Mouse (Mus musculus) heart, embryonic 11.5 days (tissue): Measurements from ENCODE around the gene Zfp653. TPM values are rescaled to one million over a fixed set of nuclear protein-coding genes. Genes with fewer than 3 reads are reported as not detected.

Source experiments
- ATAC-seq: fragments of 200-750 bp; cut with Nextera tagmentation; replicated peaks from 2 replicates; pipeline ENCODE4 v1.8.0; 2017; ENCODE audit warnings: moderate library complexity; ENCODE audit not compliant: insufficient number of reproducible peaks, low FRiP score, low TSS enrichment
- H3K27ac ChIP-seq: fragments of 300-500 bp; sonication (generic); 2 replicates; pipeline ENCODE4 v1.5.1; 2014; ENCODE audit warnings: mild to moderate bottlenecking, low read depth, low read length
- H3K27me3 ChIP-seq: fragments of 300-500 bp; sonication (generic); 2 replicates; pipeline ENCODE4 v1.6.1; 2014; ENCODE audit warnings: mild to moderate bottlenecking, low read length, mixed read lengths; ENCODE audit not compliant: control insufficient read depth, insufficient read depth
- H3K36me3 ChIP-seq: fragments of 300-500 bp; sonication (generic); 2 replicates; pipeline ENCODE4 v1.6.1; 2014; ENCODE audit warnings: mild to moderate bottlenecking, low read length, moderate library complexity, mixed read lengths; ENCODE audit not compliant: control insufficient read depth, insufficient read depth
- H3K4me1 ChIP-seq: fragments of 300-500 bp; sonication (generic); 2 replicates; pipeline ENCODE4 v1.6.1; 2014; ENCODE audit warnings: low read length; ENCODE audit not compliant: control insufficient read depth, insufficient read depth
- H3K4me2 ChIP-seq: fragments of 300-500 bp; sonication (generic); 2 replicates; pipeline ENCODE4 v1.6.1; 2014; ENCODE audit warnings: mild to moderate bottlenecking, moderate library complexity
- H3K4me3 ChIP-seq: fragments of 300-500 bp; sonication (generic); 2 replicates; pipeline ENCODE4 v1.5.1; 2014; ENCODE audit warnings: low read depth, low read length
- H3K9ac ChIP-seq: fragments of 300-500 bp; sonication (generic); 2 replicates; pipeline ENCODE4 v1.6.1; 2014; ENCODE audit warnings: mild to moderate bottlenecking, low read depth, low read length, moderate library complexity
- H3K9me3 ChIP-seq: fragments of 300-500 bp; sonication (generic); replicated peaks from 2 replicates; pipeline ENCODE4 v1.6.1; 2016; ENCODE audit warnings: low read length; ENCODE audit not compliant: control insufficient read depth
- WGBS: fragments of 180-500 bp; shearing (Covaris S2); extraction: QIAGEN DNeasy Blood & Tissue Kit; methylation state at CpG from one replicate; pipeline ENCODE4 v1.1.7; 2014; ENCODE audit not compliant: insufficient replicate concordance; 5-methylcytosine and 5-hydroxymethylcytosine counted together
- polyA plus RNA-seq: library from polyadenylated mRNA; unstranded; fragments of >200 nt; fragmentation: Nextera tagmentation; extraction: Ambion mirVana; gene quantifications from 2 replicates; pipeline ENCODE4 v1.2.1, GENCODE M21; 2014

Gene Zfp653
- polyA plus RNA-seq: 5.5 and 6.7 TPM in 2 replicates

DNA sequence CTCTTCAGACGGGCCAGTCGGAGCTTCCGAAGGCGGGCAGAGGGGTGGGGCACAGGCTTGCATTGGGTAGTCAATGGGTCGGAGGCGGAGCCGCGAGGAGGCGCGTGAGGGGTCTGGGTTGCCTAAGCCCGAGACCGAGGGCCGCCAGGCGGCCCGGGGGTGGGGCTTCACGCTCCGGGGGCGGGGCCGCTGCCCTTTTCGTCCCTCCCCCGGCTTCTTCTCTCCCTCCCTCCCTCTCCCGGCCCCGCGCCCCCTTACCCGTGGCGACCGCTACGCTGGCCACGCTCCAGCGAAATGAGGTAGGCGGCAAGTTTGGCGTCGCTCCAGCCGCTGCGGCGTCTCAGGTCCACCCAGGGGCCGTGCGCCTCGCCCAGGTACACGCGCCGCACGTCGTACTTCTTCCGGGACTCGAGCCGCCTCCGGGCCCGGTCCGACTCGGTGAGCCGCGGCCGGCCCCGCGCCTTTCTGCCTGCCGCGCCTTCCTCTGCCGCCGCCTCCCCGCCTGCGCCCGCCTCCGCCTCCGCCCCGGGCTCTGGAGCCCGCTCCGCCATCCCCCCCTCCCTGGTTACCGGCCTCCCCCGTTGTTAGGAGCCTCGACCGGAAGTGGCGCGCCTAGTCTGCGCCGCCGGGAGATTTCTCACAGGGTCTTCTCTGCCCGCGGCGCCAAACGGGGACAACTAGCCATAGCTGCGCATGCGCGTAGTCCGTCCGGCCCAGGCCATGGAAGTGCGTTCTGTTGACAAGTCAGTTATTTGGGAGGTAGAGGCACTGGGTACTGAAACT is at the start of gene Zfp653, which contains the start of gene Gm49318:
Gene Zfp653 (minus strand): TSS at position 586 of the 783 bp plus-strand sequence.
Gene Gm49318 (minus strand): TSS at position 469 of the 783 bp plus-strand sequence.
- H3K9ac ChIP-seq: peak within 1 kb of the TSS; percentile 93
- peak within 1 kb of the TSS; percentile 67 for H3K4me2 ChIP-seq
- H3K27ac ChIP-seq: peak within 1 kb of the TSS; percentile 98
- H3K4me3 ChIP-seq: peak within 1 kb of the TSS; percentile 71
- H3K27me3 ChIP-seq: no peaks in the 10 kb centered on the region
- no peaks in the 10 kb centered on the region for H3K9me3 ChIP-seq
- WGBS: under 1% methylated on average over 67 of the region's 87 CpGs
- H3K4me1 ChIP-seq: 0 out of 2 replicates have a peak, but pooled peaks cover 5% of the 10 kb centered on the region
- ATAC-seq: peak; percentile 94
- peaks cover 8% of the 10 kb centered on the region for H3K36me3 ChIP-seq

DNA sequence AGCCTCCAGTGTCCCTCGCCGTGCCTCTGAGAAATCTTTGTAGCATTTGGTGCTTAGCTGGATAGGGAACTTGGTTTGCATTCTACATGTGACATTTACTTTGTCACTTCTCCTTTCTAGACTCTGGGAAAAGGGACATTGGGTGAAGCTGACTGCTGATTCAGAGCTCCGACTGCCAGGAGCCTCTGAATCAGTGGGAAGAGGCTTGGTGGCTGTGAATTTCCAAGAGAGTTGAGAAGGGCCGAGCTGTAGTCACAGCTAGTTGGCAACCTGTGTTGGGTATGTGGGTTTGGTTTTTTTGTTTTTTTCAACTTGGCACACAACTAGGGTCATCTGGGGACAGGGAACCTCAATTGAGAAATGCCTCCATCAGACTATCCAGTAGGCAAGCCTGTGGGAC is 48.4 kb upstream of the Zfp653 start:
- H3K27me3 ChIP-seq: no peaks in the 10 kb centered on the region
- no peak overlapping the region for H3K4me2 ChIP-seq
- H3K4me1 ChIP-seq: peaks cover 10% of the 10 kb centered on the region
- H3K9me3 ChIP-seq: no peaks in the 10 kb centered on the region
- no peak overlapping the region for H3K27ac ChIP-seq
- WGBS: 88% methylated on average over 4 of the region's 4 CpGs
- ATAC-seq: no peak
- H3K4me3 ChIP-seq: no peak overlapping the region
- H3K9ac ChIP-seq: no peak overlapping the region
- no peaks in the 10 kb centered on the region for H3K36me3 ChIP-seq

DNA sequence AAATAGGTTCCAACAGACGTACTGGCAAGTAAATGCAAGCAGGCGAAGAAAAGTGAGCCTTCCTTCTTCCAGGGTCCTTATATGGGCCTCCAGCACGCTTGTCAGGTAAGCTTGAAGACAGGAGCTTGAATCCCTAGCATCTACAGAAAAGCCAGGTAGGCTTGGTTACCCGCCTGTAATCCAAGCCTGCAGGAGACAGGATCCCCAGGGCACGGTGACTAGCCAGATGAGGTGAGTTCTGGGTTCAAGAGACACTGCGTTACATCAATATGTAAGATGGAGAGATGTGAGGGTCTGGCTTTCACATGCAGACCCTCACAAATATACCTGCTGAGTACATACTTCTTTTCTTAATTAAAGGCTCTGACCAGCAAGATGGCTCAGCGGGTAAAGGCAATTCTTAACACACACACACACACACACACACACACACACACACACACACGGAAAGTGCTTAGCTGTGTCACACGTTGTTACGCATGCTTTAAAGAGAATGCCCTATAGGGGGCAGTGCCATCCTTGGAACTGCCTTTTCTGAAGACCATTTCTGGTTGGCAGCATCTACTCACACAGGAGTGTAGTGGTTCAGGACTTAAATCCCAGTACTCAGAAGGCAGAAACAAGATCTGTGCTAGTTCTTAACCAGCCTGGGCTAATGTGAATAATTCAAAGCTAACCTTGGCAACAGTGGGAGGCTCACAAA is 46.7 kb upstream of the Zfp653 start:
- ATAC-seq: no peak
- Histone ChIP-seq H3K9ac (peak overlapping the region; percentile 89), H3K27me3 (no peaks in the 10 kb centered on the region), H3K4me2 (peak overlapping the region; percentile 91), H3K27ac (no peak overlapping the region), H3K4me1 (peaks cover 10% of the 10 kb centered on the region), H3K36me3 (peaks cover 7% of the 10 kb centered on the region; the same call in 1 of the 2 replicates), H3K4me3 (peak overlapping the region; percentile 90; the same call in 1 of the 2 replicates), H3K9me3 (no peaks in the 10 kb centered on the region)
- WGBS: 37% methylated on average over 10 of the region's 10 CpGs

DNA sequence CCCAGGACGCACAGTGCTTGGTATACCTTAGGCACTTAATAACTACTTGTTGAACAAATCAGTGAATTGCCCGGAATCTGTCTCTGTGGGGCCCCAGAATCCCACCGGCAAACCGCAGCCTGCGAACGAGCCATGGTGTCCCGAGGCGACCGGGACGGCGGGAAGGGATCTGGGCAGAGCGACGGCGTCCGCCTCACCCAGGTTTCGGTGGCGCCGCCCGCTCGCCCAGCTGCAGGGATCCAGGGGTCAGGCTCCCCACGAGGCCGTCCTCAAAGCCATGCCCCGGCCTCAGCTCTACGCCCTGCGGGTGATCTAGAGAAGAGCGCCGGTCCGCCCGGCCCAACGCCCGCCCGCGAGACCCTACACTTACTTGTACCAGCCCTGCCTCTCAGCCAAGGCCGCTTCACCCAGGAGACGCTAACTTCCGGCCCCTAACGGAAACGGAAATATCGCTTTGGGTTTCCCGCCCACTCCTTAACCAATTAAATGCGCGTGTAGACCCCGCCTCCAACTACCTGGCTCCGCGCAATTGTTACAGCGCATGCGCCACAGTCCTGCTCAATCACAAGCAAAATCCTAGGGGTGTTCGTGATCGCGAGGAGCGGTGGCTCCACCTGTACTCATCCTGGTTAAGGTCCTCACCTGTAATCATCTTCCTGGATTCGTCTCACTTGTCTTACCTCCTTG is 45.7 kb upstream of the Zfp653 start, which contains the start of gene Elof1:
Gene Elof1 (minus strand): TSS at position 433 of the 687 bp plus-strand sequence.
- WGBS: under 1% methylated on average over 52 of the region's 52 CpGs
- H3K4me3 ChIP-seq: peak within 1 kb of the TSS; percentile 90
- H3K4me1 ChIP-seq: peaks cover 10% of the 10 kb centered on the region
- H3K9me3 ChIP-seq: no peaks in the 10 kb centered on the region
- no peaks in the 10 kb centered on the region for H3K27me3 ChIP-seq
- ATAC-seq: peak; percentile 86
- peak within 1 kb of the TSS; percentile 89 for H3K9ac ChIP-seq
- H3K4me2 ChIP-seq: peak within 1 kb of the TSS; percentile 91
- peak within 1 kb of the TSS; percentile 64 for H3K27ac ChIP-seq
- peaks cover 14% of the 10 kb centered on the region for H3K36me3 ChIP-seq

DNA sequence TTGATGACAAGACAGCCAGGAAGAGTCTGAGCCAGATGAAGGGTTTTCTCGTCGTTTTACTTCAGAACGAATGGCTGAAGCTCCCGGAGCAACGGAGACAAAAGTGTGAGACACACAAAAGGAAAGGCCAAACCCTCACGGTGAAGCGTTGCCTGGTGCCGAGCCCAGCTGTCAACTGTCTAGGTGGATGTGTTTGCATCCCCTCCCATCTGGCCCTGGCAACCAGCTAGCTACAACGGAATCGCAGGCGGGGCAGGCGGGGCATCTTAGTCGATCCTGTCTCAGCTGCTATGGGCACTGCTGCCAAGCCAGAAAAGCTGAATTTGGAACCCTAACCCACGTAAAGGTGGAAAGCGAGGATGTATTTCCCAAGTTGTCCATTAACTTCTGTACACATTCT is 44.9 kb upstream of the Zfp653 start:
- Histone ChIP-seq H3K9ac (peak overlapping the region; percentile 89), H3K4me3 (peak overlapping the region; percentile 90), H3K9me3 (no peaks in the 10 kb centered on the region), H3K27me3 (no peaks in the 10 kb centered on the region), H3K4me1 (peaks cover 10% of the 10 kb centered on the region), H3K27ac (no peak overlapping the region), H3K36me3 (peaks cover 14% of the 10 kb centered on the region), H3K4me2 (peak overlapping the region; percentile 91)
- no peak for ATAC-seq
- 32% methylated on average over 15 of the region's 15 CpGs for WGBS

DNA sequence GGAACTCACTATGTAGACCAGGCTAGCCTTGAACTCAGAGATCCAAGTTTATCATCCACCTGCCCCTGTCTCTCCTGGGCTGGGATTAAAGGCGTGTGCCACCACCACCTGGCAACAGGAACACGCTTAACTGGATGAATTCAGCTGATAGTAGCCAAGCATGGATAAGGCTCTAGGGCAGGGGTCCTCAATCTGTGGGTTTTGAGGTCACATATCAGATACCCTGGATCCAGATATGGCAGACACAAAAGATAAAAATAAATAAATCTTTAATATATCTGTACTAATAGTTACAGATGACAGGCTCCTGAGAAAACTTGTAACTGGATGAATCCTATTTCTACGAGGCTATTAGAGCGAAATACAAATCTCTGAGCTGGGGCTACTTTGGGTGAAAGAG is 44.5 kb upstream of the Zfp653 start:
- peak overlapping the region; percentile 91 for H3K4me2 ChIP-seq
- 88% methylated on average over 4 of the region's 4 CpGs for WGBS
- ATAC-seq: no peak
- peaks cover 10% of the 10 kb centered on the region for H3K4me1 ChIP-seq
- no peak overlapping the region for H3K27ac ChIP-seq
- H3K9me3 ChIP-seq: no peaks in the 10 kb centered on the region
- no peaks in the 10 kb centered on the region for H3K27me3 ChIP-seq
- peaks cover 14% of the 10 kb centered on the region for H3K36me3 ChIP-seq
- H3K4me3 ChIP-seq: peak overlapping the region; percentile 90; the same call in 1 of the 2 replicates
- H3K9ac ChIP-seq: no peak overlapping the region; the same call in 1 of the 2 replicates

DNA sequence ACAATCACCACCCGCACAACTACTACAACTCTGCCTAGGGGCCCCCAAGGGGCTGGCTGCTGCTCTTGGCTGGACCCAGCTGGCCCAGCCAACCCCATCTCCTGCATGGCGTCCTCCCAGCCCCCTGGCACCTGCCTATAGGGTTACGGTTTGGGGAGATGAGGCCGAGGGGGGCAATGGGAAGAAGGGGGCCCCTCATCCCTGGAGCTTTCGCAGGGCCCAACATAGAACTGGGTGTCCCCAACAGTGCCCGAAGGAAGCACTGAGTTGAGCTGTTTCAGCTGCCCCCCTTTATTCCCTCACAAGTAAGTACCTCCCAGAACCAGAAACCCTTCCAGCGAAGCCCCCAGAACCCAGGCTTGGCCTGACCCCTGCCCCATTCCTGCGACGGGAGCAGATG is 37.0 kb upstream of the Zfp653 start:
- no peaks in the 10 kb centered on the region for H3K27me3 ChIP-seq
- H3K4me2 ChIP-seq: no peak overlapping the region
- H3K27ac ChIP-seq: no peak overlapping the region
- WGBS: 85% methylated on average over 9 of the region's 9 CpGs
- peaks cover 28% of the 10 kb centered on the region for H3K36me3 ChIP-seq
- no peaks in the 10 kb centered on the region for H3K9me3 ChIP-seq
- H3K4me1 ChIP-seq: no peaks in the 10 kb centered on the region
- H3K4me3 ChIP-seq: no peak overlapping the region
- ATAC-seq: no peak
- no peak overlapping the region for H3K9ac ChIP-seq

DNA sequence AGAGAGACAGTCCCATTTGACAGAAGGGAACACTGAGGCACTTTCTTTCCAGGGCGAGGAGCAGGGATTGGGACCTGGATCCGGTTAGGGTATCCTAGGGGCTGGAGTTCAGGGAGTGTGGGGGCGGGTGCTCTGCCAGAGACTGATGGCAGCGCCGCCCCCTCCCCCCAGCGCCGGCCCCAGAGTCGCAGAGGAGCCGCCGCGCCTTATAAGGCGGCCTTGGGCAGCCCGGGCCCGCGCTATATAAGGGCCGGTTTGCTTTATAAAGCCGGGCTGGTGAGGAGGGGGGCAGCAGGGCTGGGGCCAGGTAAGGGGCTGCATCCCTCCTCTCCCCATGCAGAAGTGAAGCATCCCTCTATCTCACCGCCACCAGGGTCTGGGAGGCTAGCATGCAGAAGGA is 28.7 kb upstream of the Zfp653 start:
- H3K4me1 ChIP-seq: peaks cover 11% of the 10 kb centered on the region; the same call in 1 of the 2 replicates
- peak overlapping the region; percentile 65 for H3K4me2 ChIP-seq
- peaks cover 9% of the 10 kb centered on the region; the same call in 1 of the 2 replicates for H3K27me3 ChIP-seq
- H3K27ac ChIP-seq: peak overlapping the region; percentile 83
- ATAC-seq: peak; percentile 70
- peak overlapping the region; percentile 56 for H3K9ac ChIP-seq
- WGBS: 2% methylated on average over 18 of the region's 18 CpGs
- peak overlapping the region; percentile 35 for H3K4me3 ChIP-seq
- 0 out of 2 replicates have a peak, but pooled peaks cover 2% of the 10 kb centered on the region for H3K36me3 ChIP-seq
- H3K9me3 ChIP-seq: no peaks in the 10 kb centered on the region
